Comparison of ENCODE assay signal across 22 mouse cellular contexts in the genomic region with DNA sequence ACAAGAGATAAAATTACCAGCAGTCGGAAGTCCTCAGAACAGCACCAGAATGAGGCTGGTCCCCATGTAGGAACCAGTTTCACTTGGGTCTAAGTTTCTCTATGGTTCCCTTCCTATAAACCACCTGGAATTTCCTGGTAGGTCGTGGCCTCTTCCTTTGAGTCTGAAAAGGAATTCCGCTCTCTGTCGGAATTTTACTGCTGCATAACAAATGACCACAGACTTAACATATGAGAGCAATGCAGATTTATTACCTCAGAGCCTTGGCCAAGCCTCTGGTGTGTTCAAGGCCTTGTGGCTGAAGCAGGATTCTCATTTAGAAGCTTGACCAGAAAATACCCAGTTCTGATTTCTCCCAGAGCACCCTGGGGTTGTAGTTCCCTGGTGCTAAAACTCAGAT.
A peak's percentile ranks its signal among the peaks of the same experiment; 100 is the strongest.
DNase-seq lines count a peak whose midpoint lies in the region; ATAC-seq lines count a peak whose summit lies in the region.
"Had no signal": no experiment of that assay in that cellular context is flagged by ENCODE, and none has a peak within 500 bp of the region (broad histone marks: within the 10 kb centered on the region; RNA-seq: fewer than 3 reads in every experiment).

No protein-coding gene starts in this region.

- no peak overlapping the region for H3K9ac ChIP-seq in midbrain, embryonic 15.5 days
- H3K9ac ChIP-seq in intestine, embryonic 15.5 days: no peak overlapping the region
- H3K9ac ChIP-seq: forebrain, embryonic 13.5 days; heart, embryonic 13.5 days; hindbrain, embryonic 13.5 days; liver, embryonic 12.5 days had no signal

- DNase-seq in embryo, embryonic 10.5 days (ENCODE audit: low spot score): peak; percentile 9
- DNase-seq in embryo, embryonic 9.5 days (ENCODE audit: extremely low spot score): no peak
- peak; percentile 98 for DNase-seq in R1 (ENCODE audit: low read depth, low spot score)
- peak; percentile 6 for DNase-seq in hindlimb bud, embryonic 11.5 days (ENCODE audit: extremely low spot score, low read depth, low spot score)
- peak; percentile 52 for DNase-seq in kidney, postnatal 14 days
- DNase-seq in right cerebral cortex, postnatal 4 days: no peak
- DNase-seq: cerebellum, adult 11-12 months; cerebellum, postnatal 14 days; gastrocnemius, postnatal 14 days; heart, adult 18-20 months; left cerebral cortex, postnatal 4 days; lung, adult 2 months; retina, postnatal 1 day had no signal

- 73% methylated on average over 4 of the region's 4 CpGs for WGBS in midbrain, embryonic 15.5 days
- 36% methylated on average over 4 of the region's 4 CpGs for WGBS in intestine, embryonic 15.5 days

- no peak overlapping the region for H3K4me2 ChIP-seq in midbrain, embryonic 15.5 days
- H3K4me2 ChIP-seq in intestine, embryonic 15.5 days (replicated peaks): no peak overlapping the region
- H3K4me2 ChIP-seq: forebrain, embryonic 13.5 days; heart, embryonic 13.5 days; hindbrain, embryonic 13.5 days; liver, embryonic 12.5 days had no signal

- H3K4me1 ChIP-seq in midbrain, embryonic 15.5 days: peaks cover 11% of the 10 kb centered on the region
- H3K4me1 ChIP-seq in intestine, embryonic 15.5 days (replicated peaks): 0 out of 2 replicates have a peak, but pooled peaks cover 5% of the 10 kb centered on the region
- H3K4me1 ChIP-seq: liver, embryonic 12.5 days; megakaryocyte, embryonic 14.5 days had no signal

- no peak for ATAC-seq in midbrain, embryonic 15.5 days (replicated peaks)
- ATAC-seq in intestine, embryonic 15.5 days: no peak
- ATAC-seq: forebrain, embryonic 13.5 days; liver, embryonic 12.5 days had no signal

- no peaks in the 10 kb centered on the region for H3K27me3 ChIP-seq in midbrain, embryonic 15.5 days (replicated peaks)
- H3K27me3 ChIP-seq in intestine, embryonic 15.5 days (replicated peaks): no peaks in the 10 kb centered on the region
- H3K27me3 ChIP-seq: forebrain, embryonic 13.5 days; liver, embryonic 12.5 days; megakaryocyte, embryonic 14.5 days had no signal

- H3K36me3 ChIP-seq in midbrain, embryonic 15.5 days (replicated peaks): no peaks in the 10 kb centered on the region
- H3K36me3 ChIP-seq in intestine, embryonic 15.5 days: no peaks in the 10 kb centered on the region
- H3K36me3 ChIP-seq: heart, embryonic 13.5 days; hindbrain, embryonic 13.5 days; liver, embryonic 12.5 days had no signal

- no peaks in the 10 kb centered on the region for H3K9me3 ChIP-seq in midbrain, embryonic 15.5 days
- H3K9me3 ChIP-seq in intestine, embryonic 15.5 days: no peaks in the 10 kb centered on the region
- H3K9me3 ChIP-seq: forebrain, embryonic 13.5 days; heart, embryonic 13.5 days; hindbrain, embryonic 13.5 days; liver, embryonic 12.5 days had no signal

- H3K27ac ChIP-seq in midbrain, embryonic 15.5 days: no peak overlapping the region
- H3K27ac ChIP-seq in intestine, embryonic 15.5 days: no peak overlapping the region
- H3K27ac ChIP-seq: forebrain, embryonic 13.5 days; heart, embryonic 13.5 days; hindbrain, embryonic 13.5 days; left cerebral cortex, adult 2 months; liver, embryonic 12.5 days had no signal

- no peak overlapping the region for H3K4me3 ChIP-seq in midbrain, embryonic 15.5 days
- H3K4me3 ChIP-seq in intestine, embryonic 15.5 days (replicated peaks): no peak overlapping the region
- H3K4me3 ChIP-seq: erythroblast, embryonic 14.5 days; forebrain, embryonic 13.5 days; heart, embryonic 13.5 days; hindbrain, embryonic 13.5 days; left cerebral cortex, adult 2 months; liver, embryonic 12.5 days; megakaryocyte, embryonic 14.5 days had no signal

Comparison
In these comparisons a context has a peak if more than half of its experiments do, and no peak if none do; other contexts are left out.
1. DNase-seq: peak in embryo, embryonic 10.5 days (single experiment), R1 (single experiment), hindlimb bud, embryonic 11.5 days (single experiment) and kidney, postnatal 14 days (single experiment); none in embryo, embryonic 9.5 days (single experiment) and right cerebral cortex, postnatal 4 days (single experiment).